Mouse (Mus musculus): ENCODE measurements around the gene Rnf38.

Gene Rnf38

DNA sequence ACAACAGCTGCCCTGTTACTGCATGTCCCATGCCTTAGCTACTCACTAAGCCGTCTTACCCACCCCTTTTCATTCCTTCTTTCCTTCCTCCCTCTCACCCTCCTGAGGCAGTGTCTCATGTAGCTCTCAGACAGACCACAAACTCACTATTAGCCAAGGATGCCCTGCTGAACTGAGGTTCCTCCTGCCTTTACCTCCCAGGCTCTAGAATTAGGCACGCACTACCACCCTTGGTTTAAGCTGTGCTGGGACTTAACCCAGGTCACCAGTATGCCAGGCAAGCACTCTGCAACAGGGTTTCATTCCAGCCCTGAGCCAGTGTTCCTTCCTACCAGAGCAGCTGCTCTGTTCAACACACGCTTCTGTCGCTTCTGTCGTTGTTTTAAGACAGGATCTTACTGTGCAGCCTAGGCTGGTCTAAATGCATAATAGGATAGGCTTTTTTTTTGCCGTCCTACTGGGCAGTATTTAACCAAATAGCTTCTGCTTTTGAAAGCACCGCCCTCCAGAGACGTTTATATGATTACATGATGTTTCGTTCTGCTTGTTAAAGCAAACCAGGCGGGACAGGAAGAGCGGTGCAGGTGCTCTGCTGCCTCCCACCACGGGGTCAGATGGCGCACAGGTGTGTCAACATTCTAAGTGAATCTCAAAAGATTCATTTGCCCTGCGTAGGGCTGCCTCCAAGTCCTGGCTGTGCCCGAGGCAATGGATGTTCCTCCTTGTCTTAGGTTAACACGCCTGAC is 120.0 kb downstream of the Rnf38 start:
- peak; percentile 59 for DNase-seq

DNA sequence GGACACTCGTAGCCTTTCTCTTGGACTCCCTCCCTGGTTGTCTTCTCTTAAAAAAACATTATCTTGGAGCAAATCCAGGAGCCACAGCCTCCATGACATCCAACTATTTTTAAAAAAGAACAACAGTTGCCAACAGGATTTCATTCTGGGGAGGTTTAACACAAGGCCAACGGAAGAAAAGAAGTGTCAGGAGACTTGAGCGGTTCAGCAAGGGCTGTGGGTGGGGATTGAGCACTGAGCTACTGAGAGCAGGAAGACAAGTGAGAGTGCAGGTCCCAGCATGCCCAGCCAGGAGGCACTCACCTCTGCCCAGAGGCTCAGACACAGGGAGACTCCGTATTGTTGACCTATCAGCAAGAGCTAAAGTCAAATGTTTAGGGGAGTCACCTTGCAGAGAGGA is 120.8 kb downstream of the Rnf38 start:
- no peak for DNase-seq

DNA sequence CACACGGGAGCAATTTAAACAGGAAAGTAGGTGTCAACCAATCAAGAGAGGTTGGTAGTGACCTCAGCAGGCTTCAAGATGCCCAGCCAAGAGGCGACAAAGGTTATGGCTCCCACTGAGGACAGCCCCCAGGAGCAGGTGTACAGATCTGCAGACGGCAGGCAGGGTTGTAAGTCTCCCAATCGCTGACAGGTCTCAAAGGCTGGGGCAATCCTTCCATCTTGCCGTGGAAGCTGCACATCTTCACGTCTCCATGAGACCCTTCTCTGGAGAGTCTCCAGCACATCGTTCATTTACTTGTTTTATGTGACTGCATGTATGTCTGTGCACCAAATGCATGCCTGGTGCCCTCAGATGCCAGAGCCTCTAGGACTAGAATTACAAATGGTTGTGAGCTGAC is 122.8 kb downstream of the Rnf38 start:
- DNase-seq = no peak

DNA sequence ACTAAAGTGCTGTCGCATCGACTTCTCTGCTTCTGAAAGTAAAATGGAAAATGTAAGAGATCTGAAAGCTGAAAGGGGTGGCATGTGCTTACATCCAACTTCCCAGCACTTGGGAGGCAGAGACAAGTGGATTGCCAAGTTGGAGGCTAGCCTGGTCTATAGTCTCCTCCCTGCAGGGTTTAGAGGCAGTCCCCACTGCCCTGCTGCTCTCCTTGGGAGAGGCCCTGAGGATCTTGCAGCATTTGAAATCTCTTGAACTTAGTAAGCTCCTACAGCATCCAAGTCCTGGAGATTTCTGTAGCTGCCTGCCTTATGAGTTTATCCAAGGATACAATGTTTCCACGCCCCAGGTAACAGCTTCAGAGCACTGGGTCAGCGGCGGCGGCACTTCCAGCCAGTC is 125.3 kb downstream of the Rnf38 start:
- DNase-seq = no peak

DNA sequence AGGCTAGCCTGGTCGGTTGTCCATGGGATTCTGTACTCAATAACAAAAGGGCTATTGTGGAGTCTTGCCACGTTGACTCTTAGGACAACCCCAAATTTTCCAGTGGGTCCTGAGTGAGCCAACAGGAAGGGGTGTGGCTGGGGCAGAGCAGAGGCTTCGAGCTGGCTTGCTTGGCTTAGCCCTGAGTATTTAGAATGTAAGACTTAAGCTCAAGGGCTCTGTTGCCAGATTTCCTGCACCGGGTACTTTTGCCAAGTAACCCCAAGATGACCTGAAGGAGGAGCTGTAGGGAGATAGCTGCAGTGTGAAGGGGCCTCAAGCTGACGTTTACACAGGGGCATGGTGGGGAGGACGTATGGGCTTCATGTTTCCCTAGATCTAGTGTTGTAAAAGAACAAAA is 126.2 kb downstream of the Rnf38 start:
- DNase-seq = peak; percentile 36

DNA sequence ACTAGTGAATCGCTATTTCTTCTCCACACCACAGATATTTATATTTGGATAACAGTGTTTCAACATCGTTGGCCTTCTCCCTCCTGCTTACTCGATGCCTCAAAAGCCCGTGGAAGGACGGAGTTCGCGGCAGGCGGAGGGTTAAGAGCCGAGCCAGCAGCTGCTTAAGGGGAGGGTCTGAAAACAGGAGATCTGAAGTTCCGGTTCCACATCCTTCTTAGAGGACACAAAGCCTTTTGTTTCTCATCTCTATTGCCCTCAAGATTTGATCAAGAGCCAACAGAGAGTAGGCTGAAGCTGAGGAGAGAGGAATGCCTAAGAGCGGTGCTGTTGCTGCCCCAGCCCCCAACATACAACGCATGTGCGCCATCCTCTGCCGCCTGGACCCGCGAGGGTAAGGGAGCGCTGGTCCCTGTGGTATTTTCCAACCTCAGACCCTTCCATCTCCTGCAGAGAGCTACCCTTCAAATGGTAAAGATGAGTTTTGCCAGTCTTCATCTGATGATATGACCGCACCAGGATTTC is 127.2 kb downstream of the Rnf38 start:
- peak; percentile 50 for DNase-seq

DNA sequence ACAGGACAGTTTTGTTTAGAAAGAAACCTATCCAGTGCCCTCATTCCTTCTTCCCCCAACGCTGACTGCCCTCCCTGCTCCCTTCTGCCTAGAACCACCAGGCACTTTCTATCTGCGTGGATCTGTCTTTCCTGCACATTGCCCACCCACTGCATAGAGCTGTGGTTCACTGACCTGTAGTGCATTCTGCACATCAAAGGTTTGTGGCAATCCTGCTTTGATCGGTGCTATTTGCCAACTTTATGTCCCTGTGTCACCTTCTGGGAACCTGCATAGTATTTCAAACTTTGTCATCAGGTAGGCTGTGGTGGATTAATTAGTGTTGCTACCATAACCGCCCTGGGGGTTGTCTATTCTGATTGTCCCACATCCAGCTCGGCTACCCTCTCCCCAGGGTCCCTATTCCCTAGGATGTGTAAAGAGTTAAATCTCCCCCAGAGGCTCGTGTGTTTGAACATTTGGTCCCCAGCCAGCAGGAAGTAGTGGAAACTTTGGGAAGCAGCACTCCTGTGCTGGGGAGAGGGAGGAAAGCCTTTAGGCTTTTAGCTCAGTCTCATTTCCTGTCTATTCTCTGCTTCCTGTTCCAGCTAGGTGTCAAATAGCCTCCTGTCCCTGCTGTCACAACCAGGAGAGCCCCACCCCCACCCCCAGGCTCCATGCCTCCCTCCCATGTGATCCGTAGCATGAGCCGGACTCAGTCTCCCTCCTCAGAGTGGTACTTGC is 129.2 kb downstream of the Rnf38 start:
- no peak for DNase-seq

DNA sequence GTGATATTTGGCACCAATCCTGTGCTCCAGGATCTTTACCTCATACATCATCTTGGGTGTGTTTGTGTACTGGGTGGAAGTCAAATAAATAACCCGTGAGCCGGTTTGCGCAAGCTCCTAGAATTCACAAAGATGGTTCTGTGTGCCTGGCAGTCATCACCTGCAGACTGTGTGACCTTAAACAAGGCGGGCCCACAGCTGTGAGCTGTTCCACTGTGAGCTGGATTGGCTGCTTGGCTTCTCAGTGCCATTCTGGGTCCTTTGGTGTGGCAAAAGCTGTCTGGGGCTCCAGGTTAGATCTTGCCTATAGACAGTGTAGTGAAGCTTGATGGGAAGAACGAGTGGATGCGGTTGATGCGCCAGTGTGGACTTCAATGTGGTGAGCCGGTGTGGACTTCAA is 130.0 kb downstream of the Rnf38 start:
- peak; percentile 78 for DNase-seq

DNA sequence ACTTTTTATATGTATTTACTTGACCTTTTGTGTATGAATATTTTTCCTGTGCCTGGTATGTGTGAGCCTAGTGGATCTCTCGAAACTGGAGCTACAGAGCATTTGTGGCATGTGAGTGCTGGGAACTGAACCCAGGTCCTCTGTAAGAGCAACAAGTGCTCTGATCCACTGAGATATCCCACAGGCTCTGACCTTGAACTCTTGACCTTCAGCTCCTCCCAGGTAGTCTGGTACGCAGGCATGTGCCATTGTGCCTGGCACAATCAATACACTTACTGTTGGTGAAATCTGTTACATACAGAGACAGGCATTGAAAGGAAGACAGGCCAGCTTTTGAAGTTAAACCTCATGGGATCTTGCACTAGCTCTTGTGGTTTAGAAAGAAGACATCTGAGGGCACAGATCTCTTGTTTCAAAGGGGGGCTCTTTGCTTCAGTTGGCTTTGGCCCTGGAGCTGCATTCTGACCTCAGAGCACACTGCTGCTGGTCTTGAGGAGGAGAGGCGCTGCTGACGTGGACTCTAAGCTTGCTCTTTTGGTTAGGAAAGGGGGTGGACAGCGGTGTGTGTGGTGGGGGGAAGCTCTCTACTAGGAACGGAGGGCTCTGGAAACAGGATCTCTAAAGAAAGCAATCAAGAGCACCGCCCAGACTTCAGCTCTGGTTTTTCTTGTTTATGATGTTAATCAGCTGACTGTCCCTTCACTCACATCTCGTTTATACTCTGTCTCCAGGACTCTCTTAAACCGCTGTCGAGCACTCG is 135.8 kb downstream of the Rnf38 start:
- DNase-seq = no peak

DNA sequence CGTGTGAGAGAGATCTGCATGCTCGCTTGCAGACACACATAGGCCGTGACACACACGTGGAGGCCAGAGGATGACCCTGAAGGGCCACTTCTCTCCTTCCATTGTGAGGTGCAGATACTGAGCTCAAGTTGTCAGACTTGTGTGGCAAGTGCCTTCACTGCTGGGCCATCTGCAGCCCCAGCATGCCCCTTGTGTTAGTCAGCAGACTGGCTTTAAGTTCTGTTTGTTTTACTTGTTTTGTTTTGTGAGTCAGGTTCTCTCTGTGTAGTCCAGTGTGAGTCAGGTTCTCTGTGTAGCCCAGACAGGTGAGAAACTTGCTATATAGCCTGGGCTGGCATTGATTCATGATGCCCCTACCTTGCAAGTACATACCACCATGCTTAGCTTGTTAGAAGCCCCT is 139.1 kb downstream of the Rnf38 start:
- DNase-seq = no peak

DNA sequence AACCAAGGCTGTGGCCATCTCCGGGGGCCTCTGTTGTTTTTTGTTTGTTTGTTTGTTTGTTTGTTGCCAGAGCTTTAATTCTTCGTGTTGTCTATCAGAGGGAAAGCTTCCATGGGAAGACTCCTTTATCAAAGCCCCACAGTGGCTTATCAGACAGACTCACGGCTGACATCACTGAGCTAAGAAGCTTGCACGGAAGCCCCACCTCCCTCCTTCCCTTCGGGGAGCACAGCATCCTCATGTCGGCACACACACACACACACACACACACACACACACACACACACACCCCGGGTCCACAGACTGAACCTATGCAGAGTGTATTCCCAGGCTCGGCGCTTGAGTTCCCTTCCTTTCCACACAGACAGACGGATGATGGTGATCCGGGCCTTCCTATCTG is 141.2 kb downstream of the Rnf38 start:
- no peak for DNase-seq

DNA sequence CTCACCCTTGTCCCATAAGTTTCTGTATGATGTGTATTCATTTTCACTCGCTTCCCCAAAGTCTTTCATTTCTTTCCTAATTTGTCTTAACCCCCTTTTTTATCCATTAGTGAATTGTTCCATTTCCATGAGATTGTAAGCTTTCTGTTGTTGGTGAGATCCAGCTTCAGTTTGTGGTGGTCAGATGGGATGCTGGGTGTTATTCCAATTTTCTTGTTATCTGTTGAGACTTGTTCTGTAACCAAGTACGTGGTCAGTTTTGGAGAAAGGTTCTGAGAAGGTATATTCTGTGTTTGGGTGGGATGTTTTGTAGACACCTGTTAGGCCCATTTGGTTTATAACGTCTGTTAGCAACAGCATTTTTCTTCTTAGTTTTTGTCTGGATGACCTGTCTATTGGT is 148.0 kb downstream of the Rnf38 start:
- no peak for DNase-seq

DNA sequence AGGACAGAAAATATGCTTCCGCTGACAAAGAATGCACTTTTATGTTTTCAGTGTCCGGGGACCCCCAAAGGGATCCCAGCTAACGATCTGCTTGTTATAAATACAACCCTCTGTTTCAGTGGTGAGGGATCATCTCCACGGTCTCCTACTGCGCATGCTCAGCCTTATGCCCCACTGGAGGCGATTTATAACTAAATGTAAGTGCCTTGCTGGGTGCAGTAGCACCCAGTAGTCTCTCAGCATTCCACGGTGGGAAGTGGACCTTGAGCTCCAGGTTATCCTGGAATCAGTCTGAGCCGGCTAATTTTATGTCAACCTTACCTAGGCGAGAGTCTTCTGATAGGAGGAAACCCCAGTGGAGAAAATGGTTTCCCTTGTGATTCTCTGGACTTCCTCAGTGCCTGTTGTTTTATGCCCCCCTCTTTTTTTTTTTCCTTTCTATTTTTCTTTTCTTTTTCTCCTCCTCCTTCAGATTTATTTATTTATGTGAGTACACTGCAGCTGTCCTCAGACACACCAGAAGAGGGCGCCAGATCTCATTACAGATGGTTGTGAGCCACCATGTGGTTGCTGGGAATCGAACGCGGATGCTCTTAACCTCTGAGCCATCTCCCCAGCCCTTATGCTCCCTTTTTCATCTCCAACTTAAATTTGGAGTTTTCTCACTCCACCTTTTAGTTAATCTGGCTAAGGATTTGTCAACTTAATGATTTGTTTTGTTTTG is 148.8 kb downstream of the Rnf38 start:
- no peak for DNase-seq

DNA sequence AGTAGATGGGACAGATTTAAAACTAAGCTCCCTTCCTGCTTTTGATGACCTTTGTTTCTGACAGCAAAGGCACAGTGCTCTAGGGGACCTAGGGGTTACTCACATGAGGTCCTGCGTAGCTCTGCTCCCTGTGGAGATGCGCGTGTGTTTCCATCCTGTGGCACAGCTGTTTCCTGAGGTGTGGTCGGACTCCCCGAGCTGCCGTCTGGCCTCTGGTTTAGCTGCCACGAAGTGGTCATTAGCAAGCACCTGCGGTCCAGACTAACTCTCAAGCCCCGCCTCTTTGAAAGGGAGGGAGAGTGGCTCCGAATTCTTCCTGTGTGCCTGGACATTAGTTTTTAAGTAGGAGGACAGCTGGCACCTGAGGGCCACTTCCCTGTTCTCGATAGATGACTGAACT is 149.6 kb downstream of the Rnf38 start, which contains the start of gene Gne:
Gne (minus strand) TSS at position 233 of the 400 bp plus-strand sequence.
- no peak for DNase-seq

DNA sequence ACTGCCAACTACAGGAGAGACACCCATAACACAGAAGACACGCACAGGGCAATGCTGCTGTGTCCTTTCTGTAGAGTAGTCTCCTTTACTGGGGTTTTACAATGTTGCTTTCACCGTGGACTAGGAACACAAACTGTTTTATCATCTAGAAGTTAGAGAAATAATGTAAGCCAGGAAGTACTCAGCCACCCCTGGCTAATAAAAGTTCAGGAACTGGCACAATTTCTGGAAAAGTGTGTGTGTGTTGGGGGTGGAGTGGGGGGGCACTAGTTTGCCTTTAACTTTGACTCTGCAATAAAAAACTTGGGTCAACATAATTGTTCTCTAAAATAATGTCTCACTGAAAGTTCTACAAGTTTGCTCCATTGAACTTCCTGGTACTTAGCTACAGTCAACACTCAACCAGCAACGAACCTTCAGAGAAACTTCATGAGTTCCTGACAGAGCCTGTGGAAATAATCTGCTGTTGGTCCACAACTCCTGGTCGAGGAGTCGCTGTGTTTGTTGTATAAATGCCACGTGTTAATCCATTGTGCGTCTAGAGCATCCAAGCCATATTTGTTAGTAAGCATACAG is 155.1 kb downstream of the Rnf38 start:
- no peak for DNase-seq
